Mouse (Mus musculus) heart, embryonic 16.5 days (tissue): ENCODE results near the gene Grm3. TPM values are rescaled to one million over a fixed set of nuclear protein-coding genes. Genes with fewer than 3 reads are reported as not detected.

Experiments used
- ATAC-seq: fragments of 200-750 bp; cut with Nextera tagmentation; replicated peaks from 2 replicates; pipeline ENCODE4 v1.8.0; 2017; ENCODE audit warnings: moderate number of reproducible peaks; ENCODE audit not compliant: insufficient read depth, low FRiP score; ENCODE audit errors: extremely low read depth
- H3K27ac ChIP-seq: fragments of 300-500 bp; sonication (generic); 2 replicates; pipeline ENCODE4 v1.5.1; 2014; ENCODE audit warnings: mild to moderate bottlenecking, low read length, control low read depth, moderate library complexity
- H3K27me3 ChIP-seq: fragments of 300-500 bp; sonication (generic); 2 replicates; pipeline ENCODE4 v1.6.1; 2014; ENCODE audit warnings: low read length, mixed read lengths; ENCODE audit not compliant: control insufficient read depth, insufficient read depth
- H3K36me3 ChIP-seq: fragments of 300-500 bp; sonication (generic); 2 replicates; pipeline ENCODE4 v1.6.1; 2014; ENCODE audit not compliant: control insufficient read depth, insufficient read depth
- H3K4me1 ChIP-seq: fragments of 300-500 bp; sonication (generic); 2 replicates; pipeline ENCODE4 v1.6.1; 2014; ENCODE audit warnings: low read length, mixed read lengths; ENCODE audit not compliant: control insufficient read depth, insufficient read depth
- H3K4me2 ChIP-seq: fragments of 300-500 bp; sonication (generic); 2 replicates; pipeline ENCODE4 v1.6.1; 2014; ENCODE audit warnings: low read depth, mild to moderate bottlenecking, control low read depth, low read length
- H3K4me3 ChIP-seq: fragments of 300-500 bp; sonication (generic); 2 replicates; pipeline ENCODE4 v1.5.1; 2014; ENCODE audit warnings: mild to moderate bottlenecking, control low read depth, low read length
- H3K9ac ChIP-seq: fragments of 300-500 bp; sonication (generic); 2 replicates; pipeline ENCODE4 v1.6.1; 2014; ENCODE audit warnings: low read length, control low read depth
- H3K9me3 ChIP-seq: fragments of 300-500 bp; sonication (generic); replicated peaks from 2 replicates; pipeline ENCODE4 v1.6.1; 2016; ENCODE audit warnings: low read length; ENCODE audit not compliant: control insufficient read depth
- WGBS: fragments of 180-500 bp; shearing (Covaris S2); extraction: QIAGEN DNeasy Blood & Tissue Kit; methylation state at CpG from one replicate; pipeline ENCODE4 v1.1.7; 2014; 5-methylcytosine and 5-hydroxymethylcytosine counted together
- polyA plus RNA-seq: library from polyadenylated mRNA; unstranded; fragments of >200 nt; fragmentation: Nextera tagmentation; extraction: Ambion mirVana; gene quantifications from 2 replicates; pipeline ENCODE4 v1.2.1, GENCODE M21; 2015

Gene Grm3
- polyA plus RNA-seq, result 0.17 and 0.20 TPM in 2 replicates

DNA sequence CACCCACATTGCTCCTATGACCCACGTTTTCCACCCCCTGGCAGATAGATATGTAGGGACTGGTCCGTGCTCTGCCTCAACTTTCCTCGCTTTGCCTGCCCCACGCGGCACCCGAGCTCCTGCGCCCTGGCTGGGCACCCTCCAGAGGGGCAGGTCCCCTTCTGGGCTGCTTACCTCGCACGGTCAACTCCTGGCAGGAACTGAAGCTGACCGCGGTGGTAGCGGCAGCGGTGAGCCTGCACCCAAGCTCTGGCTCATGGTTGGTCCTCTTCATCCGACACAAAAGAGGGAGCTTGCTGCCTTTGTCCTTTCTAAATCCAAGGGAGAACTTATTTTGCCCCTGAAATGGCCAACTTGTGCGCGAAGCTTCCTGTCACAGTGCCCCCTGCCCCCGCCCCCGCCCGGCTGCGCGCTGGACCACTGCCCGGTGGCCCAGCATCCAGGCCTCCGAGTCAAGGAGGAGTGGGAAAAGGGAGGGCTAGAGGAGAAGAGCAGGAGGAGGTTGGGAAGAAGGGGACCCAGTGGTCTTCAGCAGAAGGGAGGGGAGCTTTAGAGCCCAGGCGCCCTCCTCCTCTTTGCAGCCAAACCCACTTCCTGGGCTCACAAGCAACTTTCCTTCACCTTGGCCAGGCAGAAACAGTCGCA lies at the start of gene Grm3:
TSS of gene Grm3 (minus strand) at position 215 of the 645 bp plus-strand sequence.
- Histone ChIP-seq H3K36me3 (no peaks in the 10 kb centered on the region), H3K27ac (no peak within 1 kb of the TSS), H3K4me1 (peaks cover 2% of the 10 kb centered on the region; the same call in 1 of the 2 replicates), H3K9me3 (no peaks in the 10 kb centered on the region), H3K4me3 (peak within 1 kb of the TSS; percentile 53), H3K4me2 (peak within 1 kb of the TSS; percentile 83), H3K9ac (peak within 1 kb of the TSS; percentile 51; the same call in 1 of the 2 replicates), H3K27me3 (peaks cover 14% of the 10 kb centered on the region)
- ATAC-seq, result peak; percentile 14; the same call in 1 of the 2 replicates
- WGBS, result under 1% methylated on average over 25 of the region's 25 CpGs

DNA sequence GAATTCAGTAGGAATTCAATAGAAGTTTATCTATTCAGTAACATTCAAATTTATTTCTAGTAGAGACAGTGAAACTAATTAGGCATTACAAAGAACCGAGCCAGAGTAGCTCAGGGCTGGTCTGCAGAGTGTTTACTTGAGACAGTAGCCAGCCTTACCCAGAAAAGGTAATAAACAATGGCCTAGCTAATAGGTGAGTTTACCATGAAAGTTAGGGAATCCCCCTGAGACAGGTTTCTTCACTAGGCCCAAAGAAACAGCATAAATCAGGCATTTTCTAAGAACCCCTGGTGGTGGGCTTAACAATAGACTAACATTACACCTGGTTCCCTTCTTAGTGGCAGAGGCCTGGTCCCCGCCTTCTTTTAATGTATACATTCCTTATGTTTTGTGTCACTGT lies 30.8 kb upstream of the Grm3 start:
- Histone ChIP-seq H3K27ac (no peak overlapping the region), H3K4me1 (no peaks in the 10 kb centered on the region), H3K27me3 (no peaks in the 10 kb centered on the region), H3K4me3 (no peak overlapping the region), H3K9ac (no peak overlapping the region), H3K4me2 (no peak overlapping the region), H3K9me3 (no peaks in the 10 kb centered on the region), H3K36me3 (no peaks in the 10 kb centered on the region)
- 74% methylated on average over 2 of the region's 2 CpGs for WGBS
- no peak for ATAC-seq

DNA sequence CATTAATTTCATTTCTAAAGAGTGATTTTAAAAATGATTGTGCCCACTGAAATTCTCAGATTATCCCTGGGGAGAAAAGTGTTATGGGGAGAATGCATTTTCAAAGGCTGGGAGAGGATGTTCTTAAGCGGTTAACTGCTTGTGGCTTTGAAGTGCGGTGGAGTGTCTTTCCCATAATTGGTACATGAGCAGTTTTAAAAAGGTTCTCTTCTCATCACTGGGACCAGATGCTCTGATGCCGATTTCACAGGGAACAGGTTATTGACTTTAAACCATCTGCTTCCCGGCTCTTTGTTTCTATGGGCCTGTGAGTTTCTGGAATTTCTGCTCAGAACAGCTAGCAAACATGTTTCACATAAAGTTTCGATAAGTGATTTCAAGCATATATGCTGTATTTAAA lies 23.2 kb upstream of the Grm3 start:
- no peak overlapping the region for H3K4me2 ChIP-seq
- WGBS, result 80% methylated on average over 5 of the region's 5 CpGs
- H3K4me1 ChIP-seq, result no peaks in the 10 kb centered on the region
- no peaks in the 10 kb centered on the region for H3K36me3 ChIP-seq
- H3K9ac ChIP-seq, result no peak overlapping the region
- H3K27ac ChIP-seq, result no peak overlapping the region
- ATAC-seq, result no peak
- no peak overlapping the region for H3K4me3 ChIP-seq
- no peaks in the 10 kb centered on the region for H3K9me3 ChIP-seq
- H3K27me3 ChIP-seq, result no peaks in the 10 kb centered on the region

DNA sequence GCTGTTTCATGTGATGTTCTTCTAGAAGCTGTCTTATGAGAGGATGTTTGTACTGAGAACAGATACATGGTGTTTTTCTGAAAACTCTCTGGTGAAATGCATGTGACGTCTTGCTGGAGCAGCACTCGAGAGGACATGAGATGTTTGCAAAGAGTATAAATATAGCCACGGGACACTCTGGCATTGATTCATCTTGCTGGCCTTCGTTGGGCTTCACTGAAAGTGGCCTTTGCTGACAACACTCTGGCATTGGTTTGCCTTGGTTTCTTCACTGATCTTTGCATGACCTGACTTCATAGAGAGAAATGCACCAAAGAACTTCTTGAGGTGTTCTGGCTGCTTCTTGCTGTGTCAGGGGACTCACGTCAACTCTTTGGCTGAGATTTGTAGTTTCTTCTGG lies 19.1 kb upstream of the Grm3 start:
- no peak for ATAC-seq
- 64% methylated on average over 5 of the region's 5 CpGs for WGBS
- H3K9ac ChIP-seq, result no peak overlapping the region

DNA sequence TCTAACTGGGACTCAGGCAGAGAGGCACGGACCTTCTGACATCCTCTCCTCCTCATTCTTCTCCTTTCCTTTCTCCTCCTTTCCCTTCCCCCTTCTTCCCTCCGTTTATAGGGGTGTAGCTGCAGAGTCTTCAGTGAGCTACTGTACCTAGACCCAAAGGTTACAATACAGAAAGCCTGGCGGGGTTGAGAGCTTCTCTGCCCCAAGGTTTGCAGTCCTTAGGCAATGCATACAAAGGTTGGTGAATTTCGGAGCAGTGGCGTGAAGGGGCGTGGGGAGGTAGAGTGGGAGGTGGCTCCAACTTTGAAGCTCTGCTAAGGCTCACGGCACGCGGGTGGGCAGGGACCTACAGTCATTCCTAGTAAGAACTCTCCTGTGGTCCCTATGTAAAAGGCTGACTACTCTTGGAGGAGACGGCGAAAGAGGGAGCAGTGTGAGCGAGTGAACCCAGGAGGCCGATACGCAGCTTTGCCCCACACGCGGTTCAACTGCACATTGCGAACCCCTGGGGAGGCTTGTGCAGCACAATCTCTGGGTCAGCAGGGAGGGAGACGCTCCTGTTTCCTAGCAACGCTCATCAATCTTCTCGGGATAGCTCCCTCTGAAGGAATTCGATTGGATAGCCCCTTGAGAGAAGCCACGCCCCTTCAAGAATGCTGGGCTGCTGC lies 765 bp upstream of the Grm3 start:
- ATAC-seq, result peak; percentile 52; the same call in 1 of the 2 replicates
- no peaks in the 10 kb centered on the region for H3K36me3 ChIP-seq
- no peaks in the 10 kb centered on the region for H3K9me3 ChIP-seq
- H3K4me1 ChIP-seq, result peaks cover 2% of the 10 kb centered on the region; the same call in 1 of the 2 replicates
- no peak overlapping the region for H3K27ac ChIP-seq
- peaks cover 14% of the 10 kb centered on the region for H3K27me3 ChIP-seq
- H3K4me3 ChIP-seq, result peak overlapping the region; percentile 53
- peak overlapping the region; percentile 83 for H3K4me2 ChIP-seq
- H3K9ac ChIP-seq, result no peak overlapping the region
- under 1% methylated on average over 22 of the region's 22 CpGs for WGBS

More for the DNA sequence above, 19.1 kb upstream of the Grm3 start:
- H3K9me3 ChIP-seq, result no peaks in the 10 kb centered on the region
- no peak overlapping the region for H3K4me3 ChIP-seq
- H3K27ac ChIP-seq, result no peak overlapping the region
- H3K4me2 ChIP-seq, result no peak overlapping the region
- H3K27me3 ChIP-seq, result no peaks in the 10 kb centered on the region
- no peaks in the 10 kb centered on the region for H3K36me3 ChIP-seq
- H3K4me1 ChIP-seq, result no peaks in the 10 kb centered on the region

DNA sequence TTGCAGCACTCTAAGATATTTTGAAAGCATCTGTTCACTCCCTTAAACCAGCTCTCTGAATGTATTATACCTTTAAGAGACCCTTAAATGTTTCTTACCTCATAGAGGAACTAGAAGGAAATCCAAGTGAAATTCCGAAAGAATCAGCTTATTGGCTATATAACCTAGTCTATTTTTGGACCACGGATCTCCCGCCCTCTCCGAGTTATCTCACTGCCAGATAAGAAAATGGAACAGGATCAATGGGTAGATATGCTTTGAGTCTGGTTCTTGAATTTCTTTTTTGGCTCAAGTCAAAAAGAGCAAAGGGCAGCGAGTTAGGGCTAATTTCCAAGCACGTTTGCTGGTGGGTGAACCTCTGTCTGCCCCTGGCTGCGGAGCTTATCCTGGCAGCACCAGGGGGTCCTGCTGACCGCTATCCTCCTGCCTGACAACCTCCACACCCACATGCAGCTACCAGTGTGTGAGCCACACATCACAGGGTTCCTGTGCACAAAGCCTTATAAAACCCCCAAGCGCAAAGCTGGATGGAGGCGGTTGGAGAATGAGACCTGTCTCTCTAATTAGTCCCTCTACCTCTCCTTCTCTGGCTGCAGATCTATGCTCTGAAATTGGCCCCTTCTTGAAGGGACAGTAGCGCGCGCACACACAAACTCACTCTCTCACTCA lies 549 bp downstream of the Grm3 start:
- no peaks in the 10 kb centered on the region for H3K9me3 ChIP-seq
- peak overlapping the region; percentile 53 for H3K4me3 ChIP-seq
- peak overlapping the region; percentile 83 for H3K4me2 ChIP-seq
- no peak overlapping the region for H3K27ac ChIP-seq
- no peak for ATAC-seq
- H3K9ac ChIP-seq, result peak overlapping the region; percentile 51; the same call in 1 of the 2 replicates
- H3K27me3 ChIP-seq, result peaks cover 14% of the 10 kb centered on the region
- 5% methylated on average over 13 of the region's 13 CpGs for WGBS
- H3K4me1 ChIP-seq, result peaks cover 2% of the 10 kb centered on the region; the same call in 1 of the 2 replicates
- no peaks in the 10 kb centered on the region for H3K36me3 ChIP-seq

DNA sequence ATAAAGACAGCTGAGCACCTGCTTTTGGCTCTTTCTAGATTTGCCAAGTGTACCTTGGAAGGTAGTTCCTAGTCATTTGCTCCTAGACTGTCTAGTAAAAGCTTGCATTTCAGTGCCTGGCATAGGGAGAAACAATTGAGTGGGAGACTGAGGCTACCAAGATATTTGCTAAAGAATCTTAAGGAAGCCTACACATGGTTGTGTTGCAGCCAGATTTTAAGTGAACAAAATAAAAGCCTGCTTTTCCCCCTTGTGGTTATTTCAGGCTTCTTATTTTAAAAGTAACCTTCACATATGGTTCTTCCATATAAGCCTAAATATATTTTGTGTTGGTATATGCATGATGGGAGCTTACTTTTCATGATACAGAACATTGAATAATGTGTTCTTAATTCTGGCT lies 3.8 kb downstream of the Grm3 start:
- Histone ChIP-seq H3K9me3 (no peaks in the 10 kb centered on the region), H3K4me2 (no peak overlapping the region), H3K9ac (no peak overlapping the region), H3K4me3 (no peak overlapping the region), H3K36me3 (no peaks in the 10 kb centered on the region), H3K27ac (no peak overlapping the region), H3K4me1 (peaks cover 2% of the 10 kb centered on the region; the same call in 1 of the 2 replicates), H3K27me3 (peaks cover 14% of the 10 kb centered on the region)
- no peak for ATAC-seq

DNA sequence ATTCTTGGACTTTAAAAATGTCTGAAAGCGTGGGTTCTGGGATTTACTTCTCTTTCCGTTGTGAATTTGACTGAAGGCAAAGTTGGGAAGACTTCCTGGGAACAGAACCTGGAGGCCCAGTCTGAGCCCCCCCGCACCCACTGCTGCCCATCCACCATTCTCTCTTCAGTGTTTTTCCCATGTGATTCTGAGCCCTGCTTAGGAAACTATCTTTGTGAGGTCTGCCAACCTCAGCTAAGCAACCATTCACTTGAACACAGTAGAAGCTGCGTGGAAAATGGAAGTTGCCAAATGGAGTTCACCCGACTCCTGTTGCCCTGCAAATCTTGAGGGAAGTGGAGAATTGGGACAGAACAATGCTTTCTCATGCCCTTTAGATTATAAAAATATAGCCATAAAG lies 8.7 kb downstream of the Grm3 start:
- ATAC-seq, result no peak
- no peaks in the 10 kb centered on the region for H3K36me3 ChIP-seq
- H3K27me3 ChIP-seq, result no peaks in the 10 kb centered on the region
- H3K4me2 ChIP-seq, result no peak overlapping the region
- H3K9me3 ChIP-seq, result no peaks in the 10 kb centered on the region
- H3K27ac ChIP-seq, result no peak overlapping the region
- no peak overlapping the region for H3K9ac ChIP-seq
- H3K4me1 ChIP-seq, result no peaks in the 10 kb centered on the region
- 79% methylated on average over 5 of the region's 5 CpGs for WGBS
- H3K4me3 ChIP-seq, result no peak overlapping the region

DNA sequence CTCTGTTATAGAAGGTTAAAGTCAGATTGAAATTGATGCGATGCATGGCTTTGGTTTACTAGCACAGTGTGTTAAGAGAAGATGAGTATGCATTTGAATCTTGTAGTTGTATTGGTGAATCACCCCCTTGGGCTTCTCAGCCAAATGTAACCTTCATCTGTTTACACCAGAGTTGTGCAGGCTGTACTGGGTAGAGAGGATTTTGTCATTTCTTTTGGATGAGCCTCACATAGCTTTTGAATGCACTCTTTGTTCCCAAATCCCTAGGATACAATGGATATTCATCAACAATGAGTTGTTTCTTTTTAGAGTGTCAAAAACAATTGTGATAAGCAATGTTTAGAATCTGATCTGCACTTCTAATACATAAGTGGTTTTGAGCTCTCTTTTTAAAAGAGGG lies 17.9 kb downstream of the Grm3 start:
- H3K9ac ChIP-seq, result no peak overlapping the region
- H3K4me1 ChIP-seq, result no peaks in the 10 kb centered on the region
- WGBS, result 92% methylated on average over 1 of the region's 1 CpGs
- no peaks in the 10 kb centered on the region for H3K36me3 ChIP-seq
- no peaks in the 10 kb centered on the region for H3K9me3 ChIP-seq
- H3K4me2 ChIP-seq, result no peak overlapping the region
- no peaks in the 10 kb centered on the region for H3K27me3 ChIP-seq
- no peak for ATAC-seq
- H3K4me3 ChIP-seq, result no peak overlapping the region
- H3K27ac ChIP-seq, result no peak overlapping the region
